Mouse (Mus musculus): Measurements from ENCODE around the gene Zfp518b.

DNA sequence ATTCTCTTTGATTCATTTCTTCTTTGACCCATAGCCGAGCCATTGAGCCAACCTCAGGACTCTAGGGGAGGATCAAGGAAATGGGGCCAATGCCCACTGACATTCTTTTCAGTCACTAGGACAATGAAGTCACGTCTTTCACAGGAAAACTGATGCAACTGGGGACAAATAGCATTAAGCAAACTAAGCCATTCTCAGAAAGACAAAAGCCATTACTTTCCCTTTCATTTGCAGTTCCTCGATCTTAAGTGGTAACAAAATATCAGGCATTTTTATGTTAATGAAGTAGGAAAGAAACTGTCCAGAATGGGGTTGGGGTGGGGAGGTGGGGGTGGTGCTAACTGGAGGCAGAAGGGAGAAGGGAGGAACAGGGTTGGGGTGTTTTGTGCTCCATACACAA lies 13.4 kb upstream of the Zfp518b start:
- TF ChIP-seq CTCF (IDR thresholded peaks at IDR 0.05; ENCODE audit: low read depth, low read length) (no peak), POLR2A (IDR thresholded peaks at IDR 0.05; ENCODE audit: extremely low read depth, insufficient read depth, low read length) (no peak)
